Mouse (Mus musculus) T-helper 1 cell (primary cell): ENCODE data around the gene Gm6351.
"Not testable (repeated sequence)": the region's sequence is repeated elsewhere in the genome, so short reads cannot be mapped to it uniquely, and the experiment has no call there.

Experiments
- in situ Hi-C: fragments of 300-600 bp; cut with MboI, MseI; formaldehyde crosslinking; loops from one replicate; pipeline ENCODE4 v1.15.1; 2025; ENCODE audit warnings: high pct_unique_total_duplicates

Gm6351 gene

DNA sequence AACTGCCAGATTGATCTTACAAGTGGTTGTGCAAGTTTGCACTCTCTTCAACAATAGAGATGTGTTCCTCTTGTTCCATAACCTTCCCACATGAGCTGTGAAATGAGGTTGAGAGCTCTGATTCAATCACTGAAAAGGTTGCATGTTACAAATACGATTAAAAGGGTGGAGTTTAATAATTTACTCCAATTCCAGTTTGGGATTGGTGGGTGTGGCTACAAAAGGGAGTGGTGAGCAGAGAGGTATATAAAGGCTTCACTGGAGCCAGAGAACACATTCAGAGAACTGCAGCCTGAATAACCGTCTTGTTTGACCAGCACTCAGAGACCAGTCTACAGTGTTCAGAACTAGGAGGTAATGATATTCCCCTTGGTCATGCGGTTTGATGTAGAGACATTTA, at the start of gene Gm6351:
Gene Gm6351 (plus strand): TSS at position 301 of the 400 bp plus-strand sequence.
- in situ Hi-C loops, result not testable (repeated sequence)

- in situ Hi-C loops, result loop anchor here (25.0 kb wide), 1 partner anchor 367 kb away; the partner anchor contains the start of gene Gm7682
Measured at GRCm38 (mm10) chr5:94070445-94070844, 5.7 kb upstream of the Gm6351 start, which contains the start of gene BC061212. BC061212 (minus strand) TSS chr5:94070545.
